Mouse (Mus musculus) CH12.LX (cell line): ENCODE measurements around the gene Dhx34. TPM values are rescaled to one million over a fixed set of nuclear protein-coding genes. Genes with fewer than 3 reads are reported as not detected.

Source experiments
- DNase-seq: peaks from one replicate; pipeline ENCODE4 v3.0.0-alpha.2; 2013; ENCODE audit errors: extremely low read depth
- H3K27ac ChIP-seq: 2 replicates; pipeline ENCODE4 v1.5.1; 2012; ENCODE audit warnings: low read depth, mild to moderate bottlenecking, control low read depth, moderate library complexity; ENCODE audit not compliant: insufficient read depth
- H3K27me3 ChIP-seq: replicated peaks from 2 replicates; pipeline ENCODE3; 2012; ENCODE audit warnings: inconsistent platforms
- H3K36me3 ChIP-seq, 2 experiments: replicated peaks in 1 of 2; 2 replicates each; pipeline versions ENCODE3 to v1.6.1; 2012; ENCODE audit warnings: inconsistent platforms in 1 of 2, low read length in 1 of 2, mild to moderate bottlenecking in 1 of 2, mixed read lengths in 1 of 2, moderate library complexity in 1 of 2; ENCODE audit not compliant: control insufficient read depth in 1 of 2, insufficient read depth in 1 of 2
- H3K4me1 ChIP-seq, 2 experiments: 2 replicates each; pipeline ENCODE4 v1.6.1; 2012; ENCODE audit warnings: inconsistent platforms in 1 of 2, moderate library complexity in 1 of 2; ENCODE audit not compliant: insufficient read depth in 2 of 2, control insufficient read depth in 1 of 2
- H3K4me2 ChIP-seq: 2 replicates; pipeline ENCODE4 v1.6.1; 2012; ENCODE audit warnings: low read depth, mild to moderate bottlenecking, control low read depth; ENCODE audit not compliant: poor library complexity, insufficient read depth, severe bottlenecking
- H3K4me3 ChIP-seq, 3 experiments: fragments of 150-350 bp in 1 of 3; sonication (generic) in 1 of 3; replicated peaks in 1 of 3; 2 replicates each; pipeline versions ENCODE3 to v1.5.1; 2011 to 2012; ENCODE audit warnings: low read depth in 2 of 3, low read length in 2 of 3, mild to moderate bottlenecking in 2 of 3, moderate library complexity in 2 of 3, control low read depth in 1 of 3, improper control_type of control experiment in 1 of 3, inconsistent platforms in 1 of 3, mixed read lengths in 1 of 3; ENCODE audit not compliant: poor library complexity in 1 of 3
- H3K79me2 ChIP-seq: replicated peaks from 2 replicates; pipeline ENCODE4 v1.6.1; 2012; ENCODE audit warnings: mild to moderate bottlenecking, moderate library complexity; ENCODE audit not compliant: control insufficient read depth, poor library complexity, insufficient read depth, severe bottlenecking; ENCODE audit errors: extremely low read depth
- H3K9ac ChIP-seq: 2 replicates; pipeline ENCODE4 v1.6.1; 2012; ENCODE audit warnings: low read depth, mild to moderate bottlenecking, control low read depth, moderate library complexity; ENCODE audit not compliant: insufficient read depth
- H3K9me3 ChIP-seq: replicated peaks from 2 replicates; pipeline ENCODE3; 2012; ENCODE audit warnings: low read length, inconsistent platforms, mixed read lengths
- E2F4 ChIP-seq: IDR thresholded peaks from 2 replicates; pipeline ENCODE4 v1.6.1; 2011; ENCODE audit warnings: low read depth, low read length, improper control_type of control experiment; ENCODE audit not compliant: insufficient replicate concordance
- ETS1 ChIP-seq: conservative IDR thresholded peaks from 2 replicates; pipeline ENCODE4 v1.6.1; 2012; ENCODE audit warnings: low read depth, mild to moderate bottlenecking, inconsistent platforms, low read length, improper control_type of control experiment, moderate library complexity
- JUN ChIP-seq: IDR thresholded peaks from 2 replicates; pipeline ENCODE4 v1.6.1; 2011; ENCODE audit warnings: low read depth, mild to moderate bottlenecking, low read length, improper control_type of control experiment, moderate library complexity; ENCODE audit not compliant: insufficient read depth
- JUND ChIP-seq: conservative IDR thresholded peaks from 2 replicates; pipeline ENCODE4 v1.6.1; 2011; ENCODE audit warnings: low read depth, low read length, improper control_type of control experiment
- MAFK ChIP-seq: IDR thresholded peaks from 2 replicates; pipeline ENCODE4 v1.6.1; 2011; ENCODE audit warnings: low read length, improper control_type of control experiment; ENCODE audit not compliant: insufficient replicate concordance
- MAX ChIP-seq: IDR thresholded peaks from 2 replicates; pipeline ENCODE4 v1.6.1; 2011; ENCODE audit warnings: low read length, improper control_type of control experiment
- MEF2A ChIP-seq: IDR thresholded peaks from 2 replicates; pipeline ENCODE4 v1.6.1; 2014; ENCODE audit warnings: low read depth, mild to moderate bottlenecking, inconsistent platforms, low read length, improper control_type of control experiment, borderline replicate concordance
- MYC ChIP-seq: IDR thresholded peaks from 2 replicates; pipeline ENCODE4 v1.6.1; 2011; ENCODE audit warnings: low read depth, mild to moderate bottlenecking, improper control_type of control experiment, low read length
- NELFE ChIP-seq: IDR thresholded peaks from 2 replicates; pipeline ENCODE4 v1.6.1; 2011; ENCODE audit warnings: low read depth, low read length, improper control_type of control experiment
- NRF1 ChIP-seq: IDR thresholded peaks from 2 replicates; pipeline ENCODE4 v1.6.1; 2014; ENCODE audit warnings: low read depth, mild to moderate bottlenecking, inconsistent platforms, low read length, improper control_type of control experiment, moderate library complexity
- SMC3 ChIP-seq: IDR thresholded peaks from 2 replicates; pipeline ENCODE4 v1.6.1; 2011; ENCODE audit warnings: low read depth, low read length, improper control_type of control experiment
- TBP ChIP-seq: conservative IDR thresholded peaks from 2 replicates; pipeline ENCODE4 v1.6.1; 2011; ENCODE audit warnings: low read depth, low read length, improper control_type of control experiment
- UBTF ChIP-seq: IDR thresholded peaks from 2 replicates; pipeline ENCODE4 v1.6.1; 2012; ENCODE audit warnings: low read depth, mild to moderate bottlenecking, inconsistent platforms, low read length, improper control_type of control experiment, moderate library complexity
- ZC3H11A ChIP-seq: IDR thresholded peaks from 2 replicates; pipeline ENCODE4 v1.6.1; 2012; ENCODE audit warnings: low read depth, mild to moderate bottlenecking, inconsistent platforms, low read length, improper control_type of control experiment
- ZKSCAN1 ChIP-seq: IDR thresholded peaks from 2 replicates; pipeline ENCODE4 v1.6.1; 2012; ENCODE audit warnings: low read depth, inconsistent platforms, low read length, improper control_type of control experiment, borderline replicate concordance
- ZMIZ1 ChIP-seq: IDR thresholded peaks from 2 replicates; pipeline ENCODE4 v1.6.1; 2012; ENCODE audit warnings: low read depth, mild to moderate bottlenecking, inconsistent platforms, low read length, improper control_type of control experiment
- dilution Hi-C: fragments of 300-500 bp; cut with MboI; formaldehyde crosslinking; loops from 2 replicates; pipeline ENCODE4 v1.14.3; 2020; ENCODE audit warnings: low sequenced_read_pairs; ENCODE audit not compliant: extremely low pct_unique_long_range_greater_than_20kb, extremely low pct_ligation_motif_present
- in situ Hi-C: fragments of 300-500 bp; cut with MboI; formaldehyde crosslinking; loops from 3 replicates; pipeline ENCODE4 v1.14.3; 2019; ENCODE audit warnings: low sequenced_read_pairs, low pct_ligation_motif_present, low pct_unique_long_range_greater_than_20kb, mixed read lengths
- polyA plus RNA-seq: library from polyadenylated mRNA; unstranded; fragments of >175 nt; gene quantifications from 2 replicates; pipeline ENCODE4 v1.2.1, GENCODE M21; 2012; ENCODE audit warnings: low read depth; ENCODE audit not compliant: insufficient read length
- total RNA-seq, 2 experiments: library from RNA; depleted of rRNA; stranded (reverse); fragments of 300-350 nt in 1 of 2; fragments of >200 nt in 1 of 2; gene quantifications; 2 replicates each; pipeline ENCODE4 v1.2.3; 2012 to 2014

The Dhx34 gene
- total and polyA plus RNA-seq, 3 experiments = 8.8 to 18.0 (median 15.2) TPM

- Histone ChIP-seq H3K79me2 (no peaks in the 10 kb centered on the region), H3K9me3 (peaks cover 18% of the 10 kb centered on the region), H3K36me3 (no peaks in the 10 kb centered on the region), H3K4me3 (no peak overlapping the region), H3K4me1 (peaks cover 0 to 28% of the 10 kb centered on the region in 2 experiments; a peak in 2 of 4 replicates), H3K9ac (no peak overlapping the region), H3K4me2 (no peak overlapping the region), H3K27me3 (no peaks in the 10 kb centered on the region), H3K27ac (no peak overlapping the region)
- DNase-seq = no peak
- dilution Hi-C loops (no loop called here), in situ Hi-C loops (no loop called here)
- TF ChIP-seq SMC3 (no peak), ZC3H11A (no peak), NRF1 (no peak), MAFK (no peak), TBP (no peak)
Measured at GRCm38 (mm10) chr7:16229869-16230268, 8.0 kb upstream of the Dhx34 start.

- H3K27me3 ChIP-seq = no peaks in the 10 kb centered on the region
- H3K4me1 ChIP-seq = peaks cover 0 to 13% of the 10 kb centered on the region in 2 experiments; a peak in 2 of 4 replicates
- TF ChIP-seq NELFE (no peak), ZKSCAN1 (no peak), JUN (no peak), MYC (no peak), ZMIZ1 (no peak), UBTF (no peak), NRF1 (no peak), ETS1 (no peak), JUND (no peak), MAX (no peak), E2F4 (no peak), MEF2A (no peak)
- TF ChIP-seq, all 38 proteins: peak for 0
- in situ Hi-C loops (no loop called here), dilution Hi-C loops (no loop called here)
- Histone ChIP-seq H3K9me3 (no peaks in the 10 kb centered on the region), H3K4me3 (no peak overlapping the region), H3K9ac (no peak overlapping the region), H3K36me3 (peaks cover 77 to 98% of the 10 kb centered on the region in 2 experiments), H3K4me2 (no peak overlapping the region), H3K79me2 (no peaks in the 10 kb centered on the region), H3K27ac (no peak overlapping the region)
- DNase-seq = no peak
Measured at GRCm38 (mm10) chr7:16213986-16214385, 7.9 kb downstream of the Dhx34 start.
